Comparison of ENCODE assay signal across 8 mouse cellular contexts in genomic region chr10:42273760-42274691, GRCm38 (mm10). TPM values are rescaled to one million over a fixed set of nuclear protein-coding genes. Genes with fewer than 3 reads are reported as not detected.
DNase-seq lines count a peak whose midpoint lies in the region; ATAC-seq and TF ChIP-seq lines count a peak whose summit lies in the region.

No protein-coding gene starts in this region.

- 7% methylated on average over 21 of the region's 21 CpGs for WGBS in heart, embryonic 11.5 days (ENCODE audit: insufficient replicate concordance)
- WGBS in kidney, postnatal 0 days, result 16% methylated on average over 21 of the region's 21 CpGs
- WGBS in spleen, adult 2 months, result 11% methylated on average over 21 of the region's 21 CpGs

- H3K4me3 ChIP-seq in ES-Bruce4 (ENCODE audit: low read depth, low read length), result peak overlapping the region; percentile 79
- peak overlapping the region; percentile 59 for H3K4me3 ChIP-seq in heart, embryonic 11.5 days (ENCODE audit: low read depth, low read length)
- H3K4me3 ChIP-seq in kidney, postnatal 0 days (replicated peaks; ENCODE audit: low read depth, low read length), result peak overlapping the region; percentile 91
- H3K4me3 ChIP-seq in spleen, adult 2 months (ENCODE audit: extremely low read depth, insufficient read depth, insufficient read length), result peak overlapping the region; percentile 88

- TF ChIP-seq EP300 in ES-Bruce4 (IDR thresholded peaks at IDR 0.05; ENCODE audit: insufficient read depth, low read depth, low read length), result peak; percentile 39; the same call in 1 of the 2 replicates

- H3K27me3 ChIP-seq in ES-Bruce4 (ENCODE audit: control insufficient read depth, insufficient read depth, low read length, poor library complexity, severe bottlenecking), result no peaks in the 10 kb centered on the region
- H3K27me3 ChIP-seq in heart, embryonic 11.5 days (ENCODE audit: control insufficient read depth, insufficient read depth, low read length), result no peaks in the 10 kb centered on the region
- no peaks in the 10 kb centered on the region for H3K27me3 ChIP-seq in kidney, postnatal 0 days (ENCODE audit: insufficient read depth, low read length)
- no peaks in the 10 kb centered on the region for H3K27me3 ChIP-seq in spleen, adult 2 months (ENCODE audit: control insufficient read depth, insufficient read depth, low read length)

- H3K9ac ChIP-seq in ES-Bruce4 (ENCODE audit: low read depth, poor library complexity, severe bottlenecking), result peak overlapping the region; percentile 93
- peak overlapping the region; percentile 88 for H3K9ac ChIP-seq in heart, embryonic 11.5 days (ENCODE audit: low read depth, low read length)
- peak overlapping the region; percentile 85 for H3K9ac ChIP-seq in kidney, postnatal 0 days (ENCODE audit: low read depth, low read length)

- peaks cover 4% of the 10 kb centered on the region; the same call in 1 of the 2 replicates for H3K36me3 ChIP-seq in ES-Bruce4 (ENCODE audit: control insufficient read depth, insufficient read depth, low read length, poor library complexity, severe bottlenecking)
- no peaks in the 10 kb centered on the region for H3K36me3 ChIP-seq in heart, embryonic 11.5 days (ENCODE audit: control insufficient read depth, insufficient read depth, low read length)
- 0 out of 2 replicates have a peak, but pooled peaks cover 5% of the 10 kb centered on the region for H3K36me3 ChIP-seq in kidney, postnatal 0 days (ENCODE audit: insufficient read depth, low read length)
- H3K36me3 ChIP-seq in spleen, adult 2 months (ENCODE audit: control insufficient read depth, insufficient read depth, low read length), result 0 out of 2 replicates have a peak, but pooled peaks cover 2% of the 10 kb centered on the region

- DNase-seq in 3134 (ENCODE audit: extremely low read depth, insufficient read length, low spot score), result peak; percentile 47
- peak; percentile 64 to 69 for DNase-seq in cerebellum, postnatal 25 days
- peak; percentile 55 for DNase-seq in kidney, postnatal 0 days (ENCODE audit: low spot score)
- peak; percentile 72 for DNase-seq in lung, postnatal 25 days (ENCODE audit: low spot score)
- DNase-seq in spleen, adult 2 months (ENCODE audit: low read depth in 1 of 2, low spot score in 2 of 2), result peak in 1 of 2 experiments; percentile 65
- no peak for DNase-seq in frontal cortex, postnatal 25 days (ENCODE audit: low spot score in 2 of 2)

- no peak for TF ChIP-seq POLR2A in ES-Bruce4 (IDR thresholded peaks at IDR 0.05; ENCODE audit: insufficient read depth, low read length)
- TF ChIP-seq POLR2A in spleen, adult 2 months (IDR thresholded peaks at IDR 0.05; ENCODE audit: low read depth, low read length), result no peak

- peak; percentile 23; the same call in 1 of the 2 replicates for ATAC-seq in heart, embryonic 11.5 days (replicated peaks; ENCODE audit: insufficient number of reproducible peaks, low FRiP score, low TSS enrichment)
- ATAC-seq in kidney, postnatal 0 days (replicated peaks; ENCODE audit: low FRiP score, low read depth), result no peak

- H3K9me3 ChIP-seq in ES-Bruce4 (replicated peaks; ENCODE audit: control insufficient read depth, insufficient read depth, low read length, poor library complexity, severe bottlenecking), result no peaks in the 10 kb centered on the region
- no peaks in the 10 kb centered on the region for H3K9me3 ChIP-seq in heart, embryonic 11.5 days (replicated peaks; ENCODE audit: control insufficient read depth, low read length)
- H3K9me3 ChIP-seq in kidney, postnatal 0 days (replicated peaks; ENCODE audit: low read length), result no peaks in the 10 kb centered on the region

- no peak for TF ChIP-seq CTCF in ES-Bruce4 (IDR thresholded peaks at IDR 0.05; ENCODE audit: low read depth, low read length)
- no peak; the same call in 1 of the 2 replicates for TF ChIP-seq CTCF in kidney, postnatal 0 days (IDR thresholded peaks at IDR 0.05; ENCODE audit: low read depth)
- TF ChIP-seq CTCF in spleen, adult 2 months (IDR thresholded peaks at IDR 0.05; ENCODE audit: extremely low read depth, insufficient read depth, insufficient read length, insufficient replicate concordance), result no peak

- no peaks in the 10 kb centered on the region for H3K4me1 ChIP-seq in ES-Bruce4 (ENCODE audit: control insufficient read depth, insufficient read depth, low read length)
- peaks cover 40% of the 10 kb centered on the region for H3K4me1 ChIP-seq in heart, embryonic 11.5 days (ENCODE audit: control insufficient read depth, insufficient read depth, low read length)
- H3K4me1 ChIP-seq in kidney, postnatal 0 days (replicated peaks; ENCODE audit: insufficient read depth, low read length), result peaks cover 42% of the 10 kb centered on the region
- peaks cover 40% of the 10 kb centered on the region for H3K4me1 ChIP-seq in spleen, adult 2 months (ENCODE audit: control insufficient read depth, insufficient read depth, insufficient read length)

- H3K27ac ChIP-seq in ES-Bruce4 (ENCODE audit: insufficient read depth, low read length), result peak overlapping the region; percentile 33
- peak overlapping the region; percentile 50 for H3K27ac ChIP-seq in heart, embryonic 11.5 days (ENCODE audit: low read depth, low read length)
- H3K27ac ChIP-seq in kidney, postnatal 0 days, result peak overlapping the region; percentile 3; the same call in 1 of the 2 replicates
- H3K27ac ChIP-seq in spleen, adult 2 months (ENCODE audit: insufficient read depth, low read length), result peak overlapping the region; percentile 59; the same call in 1 of the 2 replicates

- H3K4me2 ChIP-seq in heart, embryonic 11.5 days, result peak overlapping the region; percentile 96
- H3K4me2 ChIP-seq in kidney, postnatal 0 days (ENCODE audit: low read length), result peak overlapping the region; percentile 99

RNA-seq across cellular contexts. Expression of gene Foxo3, which starts 2.5 kb away (rescaled TPM):
- 42.1 and 44.9 TPM in 2 replicates for polyA plus RNA-seq in ES-Bruce4 (2011; ENCODE audit: insufficient read depth, insufficient read length, low read depth, missing spikeins)
- polyA plus RNA-seq in heart, embryonic 11.5 days (2014; fragmentation: Nextera tagmentation; extraction: Ambion mirVana), result 5.2 and 7.3 TPM in 2 replicates
- 8.7 and 9.7 TPM in 2 replicates for polyA plus RNA-seq in kidney, postnatal 0 days (2015; fragmentation: Nextera tagmentation; extraction: Ambion mirVana)
- polyA plus RNA-seq in spleen, adult 2 months (2012; rRNA removed), result 44.6 and 50.6 TPM in 2 replicates

Comparison
In these comparisons a context has a peak if more than half of its experiments do, and no peak if none do; other contexts are left out.
1. DNase-seq: peak in 3134 (single experiment), cerebellum, postnatal 25 days (2 of 2), kidney, postnatal 0 days (single experiment) and lung, postnatal 25 days (single experiment); none in frontal cortex, postnatal 25 days (0 of 2).
2. H3K27ac ChIP-seq: peak in every context shown above with its lines; median percentile 59 in spleen, adult 2 months; 50 in heart, embryonic 11.5 days; 33 in ES-Bruce4; 3 in kidney, postnatal 0 days.
3. Peak in every context shown above with its lines, with median percentiles within 50 percentile points of each other: H3K4me3 ChIP-seq and H3K9ac ChIP-seq.